Mouse (Mus musculus): ENCODE measurements at regions not wholly inside any gene's neighbourhood (a gene's known extent, or its start where the extent isn't known, plus 50 kb on each side); places are given as distances from the start of the nearest gene placed in this dataset.

DNA sequence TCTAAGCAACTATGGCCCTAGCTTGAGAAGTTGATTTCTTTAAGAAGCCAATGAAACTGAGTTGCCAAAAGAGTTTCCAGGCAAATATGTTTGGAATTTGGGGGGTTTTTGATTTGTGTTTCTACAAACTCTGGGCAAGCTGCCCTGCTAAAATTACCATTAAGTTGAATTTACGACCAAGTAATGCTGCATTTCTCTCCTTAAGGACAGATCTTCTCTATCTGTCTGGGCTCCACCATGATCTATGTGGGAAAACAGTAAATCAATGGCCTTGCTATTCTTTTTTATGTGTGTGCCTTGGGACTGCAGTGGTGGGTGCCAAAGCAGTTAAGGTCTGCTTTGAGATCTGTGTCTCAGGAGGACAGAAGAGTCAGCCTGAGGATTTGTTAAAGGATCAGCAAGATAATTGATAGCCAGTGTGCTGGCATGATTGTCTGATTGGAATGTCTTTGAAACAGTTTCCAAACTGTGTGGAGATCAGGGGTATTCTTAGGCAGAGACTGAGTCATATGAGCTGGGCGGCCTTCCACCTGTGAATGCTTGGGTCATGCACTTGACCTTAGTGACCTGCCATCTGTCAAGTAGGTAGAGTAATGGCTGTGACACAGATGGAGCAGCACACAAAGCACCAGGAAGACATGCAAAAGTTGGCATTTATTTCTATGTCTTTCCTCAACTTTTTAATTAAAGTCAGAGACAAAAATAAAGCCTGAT lies 91.1 kb upstream of the Pmch start:
- no peak overlapping the region for H3K27ac ChIP-seq (replicated peaks)
- no peaks in the 10 kb centered on the region for H3K27me3 ChIP-seq (replicated peaks; ENCODE audit: low read depth, poor library complexity, severe bottlenecking)
- 69% methylated on average over 2 of the region's 2 CpGs for WGBS
- peak; percentile 15 for DNase-seq (ENCODE audit: low spot score)
- no peak overlapping the region for H3K4me3 ChIP-seq
- no peaks in the 10 kb centered on the region for H3K9me3 ChIP-seq
- 0 out of 2 replicates have a peak, but pooled peaks cover 5% of the 10 kb centered on the region for H3K4me1 ChIP-seq
- H3K36me3 ChIP-seq (replicated peaks): no peaks in the 10 kb centered on the region

DNA sequence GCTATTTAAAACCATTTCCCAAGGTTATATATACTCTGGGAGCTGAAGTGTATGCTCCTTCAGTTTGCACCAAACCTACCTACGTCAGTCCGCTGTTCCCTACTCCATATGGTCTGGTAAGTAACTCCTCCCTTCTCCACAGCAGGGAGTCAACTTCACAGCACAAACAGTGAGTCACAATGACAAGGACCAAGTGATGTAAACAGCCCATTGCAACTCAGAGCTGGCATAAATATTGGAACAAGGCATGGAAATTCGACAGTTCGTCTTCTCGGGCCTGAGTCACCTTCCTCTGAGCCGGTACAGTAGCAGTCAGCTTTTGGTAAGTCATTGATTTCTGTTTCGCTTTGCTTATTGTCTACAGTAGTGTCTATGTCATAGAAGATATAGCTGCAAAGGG lies 82.2 kb upstream of the Pmch start:
- Histone ChIP-seq H3K27ac (replicated peaks) (no peak overlapping the region), H3K9me3 (no peaks in the 10 kb centered on the region)
- 94% methylated on average over 7 of the region's 7 CpGs for WGBS

DNA sequence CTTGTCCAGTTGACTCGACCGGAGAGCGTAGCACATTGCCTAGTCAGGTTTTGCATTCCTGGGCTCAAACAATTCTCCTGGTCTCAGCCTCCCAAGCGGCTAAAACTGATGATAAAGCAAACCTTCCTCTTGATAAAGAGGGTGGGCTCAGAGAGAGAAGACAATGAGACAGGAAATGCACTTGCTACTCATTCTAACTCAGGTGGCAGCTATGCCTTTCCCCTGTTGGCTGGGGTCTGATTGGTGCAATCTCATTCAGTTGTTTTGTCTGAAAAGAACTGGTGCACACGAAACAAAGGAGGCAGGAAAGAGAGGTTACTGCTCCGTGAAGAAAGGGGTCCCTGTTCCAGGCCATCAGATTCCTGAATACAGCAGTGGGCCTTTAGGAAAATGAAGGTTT lies 80.0 kb upstream of the Pmch start:
- no peaks in the 10 kb centered on the region for H3K9me3 ChIP-seq
- 82% methylated on average over 6 of the region's 6 CpGs for WGBS
- no peak overlapping the region for H3K27ac ChIP-seq (replicated peaks)
- no peaks in the 10 kb centered on the region for H3K4me1 ChIP-seq
- H3K36me3 ChIP-seq (replicated peaks): no peaks in the 10 kb centered on the region
- no peak overlapping the region for H3K4me3 ChIP-seq
- H3K27me3 ChIP-seq (replicated peaks; ENCODE audit: low read depth, poor library complexity, severe bottlenecking): no peaks in the 10 kb centered on the region
- no peak for DNase-seq (ENCODE audit: low spot score)

More for the DNA sequence above, 82.2 kb upstream of the Pmch start:
- Histone ChIP-seq H3K27me3 (replicated peaks; ENCODE audit: low read depth, poor library complexity, severe bottlenecking) (no peaks in the 10 kb centered on the region), H3K4me1 (no peaks in the 10 kb centered on the region), H3K36me3 (replicated peaks) (no peaks in the 10 kb centered on the region), H3K4me3 (no peak overlapping the region)
- DNase-seq (ENCODE audit: low spot score): no peak

DNA sequence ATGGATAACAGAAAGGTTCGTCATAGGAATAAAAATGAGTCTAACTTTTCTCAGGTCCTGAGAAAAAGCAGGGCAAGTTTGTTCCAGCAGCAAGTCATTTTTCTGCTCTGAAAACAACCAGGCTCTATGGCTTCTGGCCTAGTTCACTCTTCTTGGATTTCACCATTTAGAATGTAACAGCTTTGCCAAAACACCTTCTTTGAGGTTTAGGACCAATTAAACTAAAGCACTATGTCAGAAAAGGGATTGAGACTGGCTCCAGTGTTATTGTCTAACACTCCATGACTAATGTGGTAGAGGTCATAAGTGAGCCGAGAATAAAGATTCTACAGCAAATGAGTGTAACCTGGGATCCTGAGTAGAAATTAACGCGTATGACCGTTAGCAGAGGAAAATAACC lies 58.9 kb upstream of the Pmch start:
- Histone ChIP-seq H3K27me3 (replicated peaks; ENCODE audit: low read depth, poor library complexity, severe bottlenecking) (no peaks in the 10 kb centered on the region), H3K27ac (replicated peaks) (no peak overlapping the region), H3K36me3 (replicated peaks) (no peaks in the 10 kb centered on the region), H3K9me3 (no peaks in the 10 kb centered on the region), H3K4me3 (no peak overlapping the region), H3K4me1 (no peaks in the 10 kb centered on the region)
- no peak for DNase-seq (ENCODE audit: low spot score)
- 75% methylated on average over 5 of the region's 5 CpGs for WGBS

All from embryonic facial prominence, embryonic 10.5 days (tissue).